Mouse (Mus musculus): ENCODE measurements around the gene Dcaf5. TPM values are rescaled to one million over a fixed set of nuclear protein-coding genes. Genes with fewer than 3 reads are reported as not detected.
"Not testable (repeated sequence)": the region's sequence is repeated elsewhere in the genome, so short reads cannot be mapped to it uniquely, and the experiment has no call there.

The Dcaf5 gene
- polyA plus RNA-seq, 1 experiment from 2014 or later, result 5.4 TPM

GRCm38 (mm10) chr12:80463666-80464269, 27.4 kb upstream of the Dcaf5 start:
- Histone ChIP-seq H3K27me3 (ENCODE audit: control insufficient read depth, insufficient read depth, low read length) (no peaks in the 10 kb centered on the region), H3K4me2 (replicated peaks; ENCODE audit: low read depth) (peak overlapping the region; percentile 80), H3K4me3 (ENCODE audit: low read depth, low read length) (peak overlapping the region; percentile 72), H3K27ac (replicated peaks) (peak overlapping the region; percentile 88), H3K9ac (ENCODE audit: low read length) (peak overlapping the region; percentile 68), H3K4me1 (replicated peaks; ENCODE audit: control insufficient read depth, insufficient read depth) (no peaks in the 10 kb centered on the region), H3K9me3 (ENCODE audit: control insufficient read depth, low read length) (no peaks in the 10 kb centered on the region), H3K36me3 (ENCODE audit: control insufficient read depth, insufficient read depth, low read length) (no peaks in the 10 kb centered on the region)
- WGBS, result 4% methylated on average over 17 of the region's 17 CpGs
- ATAC-seq (ENCODE audit: low FRiP score, low TSS enrichment) (no peak), DNase-seq (ENCODE audit: low spot score) (peak; percentile 13)
- no peak for TF ChIP-seq CTCF (IDR thresholded peaks at IDR 0.05; ENCODE audit: low read depth)
- no peak for TF ChIP-seq EP300 (optimal IDR thresholded peaks at IDR 0.05)

- Histone ChIP-seq H3K4me3 (ENCODE audit: low read depth, low read length) (peak within 1 kb of the TSS; percentile 72), H3K9ac (ENCODE audit: low read length) (peak within 1 kb of the TSS; percentile 68), H3K9me3 (ENCODE audit: control insufficient read depth, low read length) (no peaks in the 10 kb centered on the region), H3K27me3 (ENCODE audit: control insufficient read depth, insufficient read depth, low read length) (no peaks in the 10 kb centered on the region), H3K27ac (replicated peaks) (peak within 1 kb of the TSS; percentile 88), H3K4me2 (replicated peaks; ENCODE audit: low read depth) (peak within 1 kb of the TSS; percentile 80), H3K4me1 (replicated peaks; ENCODE audit: control insufficient read depth, insufficient read depth) (no peaks in the 10 kb centered on the region), H3K36me3 (ENCODE audit: control insufficient read depth, insufficient read depth, low read length) (no peaks in the 10 kb centered on the region)
- DNase-seq (ENCODE audit: low spot score), result peak; percentile 92
- WGBS, result under 1% methylated on average over 43 of the region's 45 CpGs
- peak; percentile 35 for TF ChIP-seq CTCF (IDR thresholded peaks at IDR 0.05; ENCODE audit: low read depth)
- TF ChIP-seq EP300 (optimal IDR thresholded peaks at IDR 0.05), result no peak
- ATAC-seq (ENCODE audit: low FRiP score, low TSS enrichment), result peak; percentile 98
These were observed 26.7 kb upstream of the Dcaf5 start, which contains the start of gene Exd2 for GRCm38 (mm10) chr12:80462942-80463651. Gene Exd2 (plus strand): TSS chr12:80463095.

- Histone ChIP-seq H3K4me2 (replicated peaks; ENCODE audit: low read depth) (peak overlapping the region; percentile 80), H3K4me3 (ENCODE audit: low read depth, low read length) (peak overlapping the region; percentile 72), H3K9ac (ENCODE audit: low read length) (peak overlapping the region; percentile 68; the same call in 1 of the 2 replicates), H3K27ac (replicated peaks) (peak overlapping the region; percentile 88; the same call in 1 of the 2 replicates)
- ATAC-seq (ENCODE audit: low FRiP score, low TSS enrichment); H3K4me1 ChIP-seq (replicated peaks; ENCODE audit: control insufficient read depth, insufficient read depth); H3K9me3 ChIP-seq (ENCODE audit: control insufficient read depth, low read length); H3K27me3 ChIP-seq (ENCODE audit: control insufficient read depth, insufficient read depth, low read length); DNase-seq (ENCODE audit: low spot score); H3K36me3 ChIP-seq (ENCODE audit: control insufficient read depth, insufficient read depth, low read length): not testable (repeated sequence)
- peak; percentile 40 for TF ChIP-seq CTCF (IDR thresholded peaks at IDR 0.05; ENCODE audit: low read depth)
- 6% methylated on average over 10 of the region's 10 CpGs for WGBS
These were observed 26.0 kb upstream of the Dcaf5 start for GRCm38 (mm10) chr12:80462292-80462896.

GRCm38 (mm10) chr12:80458033-80458432, 21.6 kb upstream of the Dcaf5 start:
- no peak for TF ChIP-seq CTCF (IDR thresholded peaks at IDR 0.05; ENCODE audit: low read depth)
- no peak for TF ChIP-seq EP300 (optimal IDR thresholded peaks at IDR 0.05)
- no peak overlapping the region for H3K9ac ChIP-seq (ENCODE audit: low read length)
- no peaks in the 10 kb centered on the region for H3K4me1 ChIP-seq (replicated peaks; ENCODE audit: control insufficient read depth, insufficient read depth)
- no peak overlapping the region for H3K4me3 ChIP-seq (ENCODE audit: low read depth, low read length)
- no peaks in the 10 kb centered on the region for H3K27me3 ChIP-seq (ENCODE audit: control insufficient read depth, insufficient read depth, low read length)
- H3K36me3 ChIP-seq (ENCODE audit: control insufficient read depth, insufficient read depth, low read length), result no peaks in the 10 kb centered on the region
- no peaks in the 10 kb centered on the region for H3K9me3 ChIP-seq (ENCODE audit: control insufficient read depth, low read length)
- no peak for ATAC-seq (ENCODE audit: low FRiP score, low TSS enrichment)
- H3K4me2 ChIP-seq (replicated peaks; ENCODE audit: low read depth), result no peak overlapping the region
- no peak for DNase-seq (ENCODE audit: low spot score)
- WGBS, result 62% methylated on average over 5 of the region's 5 CpGs
- no peak overlapping the region for H3K27ac ChIP-seq (replicated peaks)

GRCm38 (mm10) chr12:80453506-80453905, 17.1 kb upstream of the Dcaf5 start:
- Histone ChIP-seq H3K4me3 (ENCODE audit: low read depth, low read length) (no peak overlapping the region), H3K9me3 (ENCODE audit: control insufficient read depth, low read length) (no peaks in the 10 kb centered on the region), H3K27me3 (ENCODE audit: control insufficient read depth, insufficient read depth, low read length) (no peaks in the 10 kb centered on the region), H3K36me3 (ENCODE audit: control insufficient read depth, insufficient read depth, low read length) (no peaks in the 10 kb centered on the region), H3K4me1 (replicated peaks; ENCODE audit: control insufficient read depth, insufficient read depth) (no peaks in the 10 kb centered on the region), H3K4me2 (replicated peaks; ENCODE audit: low read depth) (no peak overlapping the region), H3K27ac (replicated peaks) (no peak overlapping the region), H3K9ac (ENCODE audit: low read length) (no peak overlapping the region)
- ATAC-seq (ENCODE audit: low FRiP score, low TSS enrichment), result no peak
- TF ChIP-seq CTCF (IDR thresholded peaks at IDR 0.05; ENCODE audit: low read depth) (no peak), EP300 (optimal IDR thresholded peaks at IDR 0.05) (no peak)
- no peak for DNase-seq (ENCODE audit: low spot score)
- WGBS, result 86% methylated on average over 1 of the region's 1 CpGs

Data from stomach, postnatal 0 days (tissue).